Comparison of ENCODE assay signal across 9 mouse cellular contexts in genomic region chr3:10685501-10685951, GRCm38 (mm10).
DNase-seq lines count a peak whose midpoint lies in the region; ATAC-seq and TF ChIP-seq lines count a peak whose summit lies in the region.
"Had no signal": no experiment of that assay in that cellular context is flagged by ENCODE, and none has a peak within 500 bp of the region (broad histone marks: within the 10 kb centered on the region; RNA-seq: fewer than 3 reads in every experiment).

No protein-coding gene starts in this region.

- DNase-seq in limb, embryonic 10.5 days (ENCODE audit: low spot score) = no peak
- peak; percentile 21 to 59 for DNase-seq in cerebellum, postnatal 14 days
- DNase-seq in forebrain, postnatal 0 days = peak; percentile 81
- no peak for DNase-seq in spleen, adult 12 weeks (ENCODE audit: low spot score)
- no peak for DNase-seq in thymus, postnatal 10 days (ENCODE audit: low spot score in 2 of 2)

- H3K27me3 ChIP-seq in limb, embryonic 13.5 days = no peaks in the 10 kb centered on the region
- no peaks in the 10 kb centered on the region for H3K27me3 ChIP-seq in limb, embryonic 10.5 days (ENCODE audit: low read depth, poor library complexity, severe bottlenecking)
- no peaks in the 10 kb centered on the region for H3K27me3 ChIP-seq in forebrain, postnatal 0 days (ENCODE audit: insufficient read depth, low read length)
- H3K27me3 ChIP-seq in midbrain, embryonic 16.5 days (ENCODE audit: control insufficient read depth, insufficient read depth, low read depth, low read length) = no peaks in the 10 kb centered on the region
- H3K27me3 ChIP-seq: limb, embryonic 12.5 days had no signal

- TF ChIP-seq CTCF in forebrain, postnatal 0 days (IDR thresholded peaks at IDR 0.05; ENCODE audit: low read depth) = no peak

- peak; percentile 8; the same call in 1 of the 2 replicates for ATAC-seq in limb, embryonic 13.5 days (ENCODE audit: low FRiP score, low read depth)
- peak; percentile 72 for ATAC-seq in forebrain, postnatal 0 days
- peak; percentile 49 for ATAC-seq in midbrain, embryonic 16.5 days

- no peaks in the 10 kb centered on the region for H3K9me3 ChIP-seq in limb, embryonic 13.5 days
- H3K9me3 ChIP-seq in limb, embryonic 10.5 days (replicated peaks) = no peaks in the 10 kb centered on the region
- H3K9me3 ChIP-seq in forebrain, postnatal 0 days (ENCODE audit: low read length) = no peaks in the 10 kb centered on the region
- no peaks in the 10 kb centered on the region for H3K9me3 ChIP-seq in midbrain, embryonic 16.5 days (replicated peaks; ENCODE audit: control insufficient read depth, low read length, poor library complexity, severe bottlenecking)
- H3K9me3 ChIP-seq: limb, embryonic 12.5 days had no signal

- H3K27ac ChIP-seq in limb, embryonic 13.5 days = no peak overlapping the region
- no peak overlapping the region for H3K27ac ChIP-seq in limb, embryonic 10.5 days
- peak overlapping the region; percentile 55; the same call in 1 of the 2 replicates for H3K27ac ChIP-seq in forebrain, postnatal 0 days (ENCODE audit: low read depth, low read length)
- H3K27ac ChIP-seq in midbrain, embryonic 16.5 days (ENCODE audit: low read length) = peak overlapping the region; percentile 48
- H3K27ac ChIP-seq: limb, embryonic 12.5 days had no signal

- 47% methylated on average over 4 of the region's 4 CpGs for WGBS in limb, embryonic 13.5 days
- WGBS in limb, embryonic 10.5 days = 66% methylated on average over 4 of the region's 4 CpGs
- WGBS in forebrain, postnatal 0 days = 21% methylated on average over 4 of the region's 4 CpGs
- WGBS in midbrain, embryonic 16.5 days = 36% methylated on average over 4 of the region's 4 CpGs

- no peaks in the 10 kb centered on the region for H3K36me3 ChIP-seq in limb, embryonic 13.5 days
- H3K36me3 ChIP-seq in limb, embryonic 10.5 days = no peaks in the 10 kb centered on the region
- H3K36me3 ChIP-seq in forebrain, postnatal 0 days (ENCODE audit: insufficient read depth) = no peaks in the 10 kb centered on the region
- H3K36me3 ChIP-seq in midbrain, embryonic 16.5 days (ENCODE audit: control insufficient read depth, insufficient read depth, low read length) = no peaks in the 10 kb centered on the region
- H3K36me3 ChIP-seq: limb, embryonic 12.5 days had no signal

- H3K9ac ChIP-seq in limb, embryonic 13.5 days = no peak overlapping the region
- H3K9ac ChIP-seq in forebrain, postnatal 0 days = no peak overlapping the region
- no peak overlapping the region for H3K9ac ChIP-seq in midbrain, embryonic 16.5 days (ENCODE audit: low read depth, low read length)
- H3K9ac ChIP-seq: limb, embryonic 12.5 days had no signal

- no peaks in the 10 kb centered on the region for H3K4me1 ChIP-seq in limb, embryonic 13.5 days
- H3K4me1 ChIP-seq in limb, embryonic 10.5 days = no peaks in the 10 kb centered on the region
- H3K4me1 ChIP-seq in forebrain, postnatal 0 days (ENCODE audit: insufficient read depth) = peaks cover 8% of the 10 kb centered on the region; the same call in 1 of the 2 replicates
- H3K4me1 ChIP-seq in midbrain, embryonic 16.5 days (ENCODE audit: control insufficient read depth, insufficient read depth, low read length) = peaks cover 16% of the 10 kb centered on the region
- H3K4me1 ChIP-seq: limb, embryonic 12.5 days had no signal

- no peak overlapping the region for H3K4me3 ChIP-seq in limb, embryonic 13.5 days
- H3K4me3 ChIP-seq in limb, embryonic 10.5 days = no peak overlapping the region
- H3K4me3 ChIP-seq in forebrain, postnatal 0 days (ENCODE audit: low read depth, low read length) = no peak overlapping the region
- H3K4me3 ChIP-seq in midbrain, embryonic 16.5 days (ENCODE audit: low read depth, low read length) = no peak overlapping the region
- H3K4me3 ChIP-seq: limb, embryonic 12.5 days had no signal

- H3K4me2 ChIP-seq in limb, embryonic 13.5 days (replicated peaks) = no peak overlapping the region
- H3K4me2 ChIP-seq in forebrain, postnatal 0 days (ENCODE audit: low read depth) = 0 out of 2 replicates have a peak overlapping the region, but pooled peaks have one; percentile 6
- no peak overlapping the region for H3K4me2 ChIP-seq in midbrain, embryonic 16.5 days (ENCODE audit: low read length)
- H3K4me2 ChIP-seq: heart, embryonic 11.5 days; limb, embryonic 12.5 days had no signal

Comparison
In these comparisons a context has a peak if more than half of its experiments do, and no peak if none do; other contexts are left out.
1. ATAC-seq: peak in every context shown above with its lines; median percentile 72 in forebrain, postnatal 0 days; 49 in midbrain, embryonic 16.5 days; 8 in limb, embryonic 13.5 days.
2. H3K27ac ChIP-seq: peak in forebrain, postnatal 0 days (single experiment) and midbrain, embryonic 16.5 days (single experiment); none in limb, embryonic 13.5 days (single experiment) and limb, embryonic 10.5 days (single experiment).
3. DNase-seq: peak in cerebellum, postnatal 14 days (2 of 2) and forebrain, postnatal 0 days (single experiment); none in limb, embryonic 10.5 days (single experiment), spleen, adult 12 weeks (single experiment) and thymus, postnatal 10 days (0 of 2).